Comparison of ENCODE assay signal across 1 mouse cellular context in genomic region chr10:17947175-17947906, GRCm38 (mm10).
TF ChIP-seq lines count a peak whose summit lies in the region.

No protein-coding gene starts in this region.

TF ChIP-seq in CH12.LX, 34 proteins besides CTCF, POLR2A, EP300 and RAD21 (continued from another document):
- TF ChIP-seq ETS1 (conservative IDR thresholded peaks at IDR 0.05; ENCODE audit: low read depth, low read length) (no peak), SMC3 (IDR thresholded peaks at IDR 0.05; ENCODE audit: low read depth, low read length) (no peak), MYC (IDR thresholded peaks at IDR 0.05; ENCODE audit: low read depth, low read length) (no peak), BHLHE40 (IDR thresholded peaks at IDR 0.05; ENCODE audit: low read depth, low read length) (no peak), PAX5 (IDR thresholded peaks at IDR 0.05; ENCODE audit: low read length) (no peak), MXI1 (IDR thresholded peaks at IDR 0.05; ENCODE audit: low read depth, low read length) (peak; percentile 38), MEF2A (IDR thresholded peaks at IDR 0.05; ENCODE audit: borderline replicate concordance, low read depth, low read length) (no peak), ZNF384 (IDR thresholded peaks at IDR 0.05; ENCODE audit: low read depth, low read length) (no peak), GABPA (IDR thresholded peaks at IDR 0.05; ENCODE audit: insufficient replicate concordance, low read depth, low read length) (no peak), MAFK (IDR thresholded peaks at IDR 0.05; ENCODE audit: insufficient replicate concordance, low read length) (no peak), CHD2 (IDR thresholded peaks at IDR 0.05; ENCODE audit: low read length) (no peak), JUN (IDR thresholded peaks at IDR 0.05; ENCODE audit: insufficient read depth, low read depth, low read length) (no peak), MAX (IDR thresholded peaks at IDR 0.05; ENCODE audit: low read length) (no peak), POLR2AphosphoS2 (IDR thresholded peaks at IDR 0.05; ENCODE audit: low read depth, low read length) (no peak)
